Mouse (Mus musculus): ENCODE results near the gene Il1rap.

Il1rap gene

DNA sequence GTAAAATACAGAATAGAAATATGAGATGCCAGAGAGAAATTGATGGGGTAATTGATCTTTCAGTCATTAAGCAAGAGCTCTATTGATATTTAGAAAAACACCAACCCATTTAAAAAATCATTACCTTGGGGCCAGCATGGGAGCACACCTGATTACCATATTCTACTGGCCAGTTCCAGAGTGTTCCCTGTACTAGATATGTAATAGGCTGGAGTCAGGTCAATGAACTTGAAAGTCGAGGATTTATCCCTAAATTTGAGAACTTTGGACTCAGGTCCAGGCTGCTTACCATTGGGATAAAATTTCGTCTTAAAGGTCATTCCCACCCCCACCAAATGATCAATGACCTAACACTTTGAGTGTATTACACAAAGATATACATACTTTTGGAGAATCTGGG lies 125.0 kb downstream of the Il1rap start:
- in situ Hi-C loops (cut with MboI; ENCODE audit: low pct_unique_long_range_greater_than_20kb in 1 of 2, low sequenced_read_pairs in 2 of 2, unreplicated experiment in 1 of 2): no loop called here

DNA sequence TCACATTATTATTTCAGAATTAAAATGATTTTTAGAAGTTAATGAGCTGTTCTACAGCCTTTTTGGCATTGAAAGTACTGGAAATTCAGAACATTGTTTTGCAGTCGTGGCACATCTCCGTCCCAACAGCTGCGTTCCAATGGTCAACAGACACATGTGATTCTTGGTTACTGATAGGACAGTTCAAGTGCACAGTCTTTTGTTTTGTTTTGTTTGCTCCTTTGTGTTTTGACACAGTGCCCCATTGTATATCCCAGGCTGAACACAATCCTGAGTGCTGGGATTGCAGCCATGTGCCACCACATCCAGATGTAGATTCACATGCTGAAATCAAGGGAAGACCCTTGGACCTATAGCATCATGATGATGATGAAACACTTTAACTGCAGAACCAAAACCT lies 129.4 kb downstream of the Il1rap start:
- in situ Hi-C loops (cut with MboI; ENCODE audit: low pct_unique_long_range_greater_than_20kb in 1 of 2, low sequenced_read_pairs in 2 of 2, unreplicated experiment in 1 of 2): no loop called here

DNA sequence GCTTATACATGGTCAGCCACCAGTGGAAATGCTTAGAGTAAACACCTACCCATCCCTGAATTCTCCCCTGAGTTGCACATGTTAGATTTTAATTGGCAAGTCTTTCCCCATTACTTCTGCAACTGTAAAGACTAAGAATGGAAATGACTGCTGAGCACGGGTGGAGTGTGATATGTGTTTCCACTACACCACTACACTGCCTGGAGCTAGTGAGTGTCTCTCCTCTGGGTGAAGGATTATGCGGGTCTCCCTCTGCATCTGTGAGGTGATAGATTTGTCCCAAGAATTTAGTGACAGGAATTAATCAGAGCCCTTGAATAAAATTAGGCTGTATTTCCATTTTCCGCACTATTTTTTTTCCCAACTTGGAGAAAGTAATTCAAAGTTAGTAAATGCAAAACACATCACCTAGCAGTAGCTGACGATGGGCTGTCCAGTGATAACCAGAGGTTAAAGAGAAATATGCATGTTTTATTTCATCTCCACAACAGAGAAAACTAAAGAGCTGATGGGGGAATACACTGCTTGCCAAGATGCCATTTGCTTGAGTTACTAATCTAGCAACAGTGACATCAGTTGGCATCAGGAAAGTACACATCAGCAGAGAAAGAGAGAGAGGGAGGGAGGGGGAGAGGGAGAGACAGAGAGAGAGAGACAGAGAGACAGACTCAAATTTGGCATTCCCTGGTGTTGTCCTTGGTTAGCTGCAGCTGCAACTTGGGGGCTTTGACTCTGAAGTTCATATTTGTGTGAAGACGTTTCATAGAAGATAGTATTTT lies 132.2 kb downstream of the Il1rap start:
- in situ Hi-C loops (cut with MboI; ENCODE audit: low pct_unique_long_range_greater_than_20kb in 1 of 2, low sequenced_read_pairs in 2 of 2, unreplicated experiment in 1 of 2): no loop called here

DNA sequence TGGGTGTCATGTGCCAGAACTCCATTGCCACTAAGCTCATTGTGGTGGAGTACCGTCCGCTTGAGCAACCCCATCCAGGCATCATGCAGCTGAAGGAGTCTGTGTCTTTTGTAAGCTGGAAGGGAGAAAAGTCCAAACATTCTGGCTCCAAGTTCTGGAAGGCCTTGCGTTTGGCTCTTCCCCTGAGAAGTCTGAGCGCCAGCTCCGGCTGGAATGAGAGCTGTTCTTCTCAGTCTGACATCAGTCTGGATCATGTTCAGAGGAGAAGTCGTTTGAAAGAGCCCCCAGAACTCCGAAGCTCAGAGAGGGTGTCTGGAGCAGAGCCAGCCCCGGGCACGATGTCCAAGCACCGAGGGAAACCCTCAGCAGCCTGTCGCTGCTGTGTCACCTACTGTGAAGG lies 141.0 kb downstream of the Il1rap start:
- in situ Hi-C loops (cut with MboI; ENCODE audit: low pct_unique_long_range_greater_than_20kb in 1 of 2, low sequenced_read_pairs in 2 of 2, unreplicated experiment in 1 of 2): no loop called here

DNA sequence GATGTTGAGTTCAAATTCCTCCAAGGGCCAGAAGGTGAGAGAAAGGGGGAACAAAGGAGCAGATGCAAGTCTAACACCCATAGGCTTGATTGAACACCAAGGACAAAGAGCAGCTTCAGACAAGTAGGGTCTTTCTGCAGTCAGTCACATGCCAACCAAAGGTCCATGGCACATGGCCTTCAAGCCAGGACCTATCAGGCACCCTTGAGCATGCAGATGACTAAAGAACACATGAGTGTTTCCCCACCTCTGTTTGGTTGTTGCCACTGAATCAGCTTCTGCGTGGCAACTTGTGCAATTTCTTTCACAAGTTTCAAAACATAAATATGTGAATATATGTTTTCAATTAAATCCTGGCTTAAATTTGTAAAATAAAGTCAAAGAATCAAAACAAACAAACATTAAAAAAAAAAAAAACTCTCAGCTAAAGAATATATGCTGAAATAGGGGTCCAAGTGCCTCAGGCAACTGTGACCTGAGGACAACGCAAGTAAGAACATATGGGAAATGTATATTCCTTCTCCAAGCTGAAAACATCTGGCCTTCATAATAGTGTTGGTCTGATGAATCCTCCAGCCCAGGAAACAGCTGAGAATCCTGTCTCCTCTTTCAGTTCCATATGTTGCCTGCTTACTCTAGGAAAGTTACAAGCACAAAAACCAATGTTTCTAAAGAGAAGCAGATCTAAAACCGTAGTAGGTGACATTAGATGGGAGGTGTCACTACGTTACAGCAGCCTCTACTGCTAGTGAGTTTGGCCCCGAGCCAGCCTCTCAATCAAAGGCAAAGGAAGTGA lies 142.6 kb downstream of the Il1rap start:
- in situ Hi-C loops (cut with MboI; ENCODE audit: low pct_unique_long_range_greater_than_20kb in 1 of 2, low sequenced_read_pairs in 2 of 2, unreplicated experiment in 1 of 2): no loop called here

DNA sequence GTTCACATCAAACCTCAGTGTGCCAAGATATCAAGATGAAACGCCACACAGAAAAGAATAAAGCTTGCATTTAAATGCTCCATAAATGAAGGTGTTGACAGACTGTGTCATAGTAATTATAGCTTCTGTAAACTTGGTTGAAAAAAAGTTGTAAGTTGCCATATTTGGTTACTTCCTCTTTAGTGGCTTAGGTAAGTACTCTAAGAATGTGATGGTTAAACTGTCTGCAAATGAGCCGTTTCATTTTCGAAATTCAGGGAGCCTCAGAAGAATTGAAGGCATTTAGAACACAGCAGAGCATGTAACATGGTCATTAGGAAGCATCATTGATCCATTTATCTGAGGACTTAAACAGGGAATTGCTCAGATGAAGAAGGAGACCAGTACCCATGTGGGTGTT lies 146.6 kb downstream of the Il1rap start:
- in situ Hi-C loops (cut with MboI; ENCODE audit: low pct_unique_long_range_greater_than_20kb in 1 of 2, low sequenced_read_pairs in 2 of 2, unreplicated experiment in 1 of 2): no loop called here

DNA sequence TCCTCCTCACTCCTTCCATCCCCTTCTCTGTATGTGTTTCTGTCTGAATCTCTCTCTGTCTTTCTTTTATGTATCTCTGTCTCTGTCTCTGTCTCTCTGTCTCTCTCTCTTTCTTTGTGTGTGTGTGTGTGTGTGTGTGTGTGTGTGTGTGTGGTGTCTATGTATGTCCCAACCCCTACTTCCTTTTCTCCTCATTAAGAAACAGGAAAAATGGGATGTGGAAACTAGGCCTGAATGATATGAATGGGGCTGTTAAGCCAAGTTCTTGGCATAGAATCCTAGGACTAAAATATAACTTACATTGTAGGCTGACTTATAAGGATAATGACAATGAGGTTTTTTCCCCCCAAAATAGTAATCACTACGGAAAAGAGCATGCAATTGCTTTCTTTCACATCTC lies 149.4 kb downstream of the Il1rap start:
- in situ Hi-C loops (cut with MboI; ENCODE audit: low pct_unique_long_range_greater_than_20kb in 1 of 2, low sequenced_read_pairs in 2 of 2, unreplicated experiment in 1 of 2): no loop called here

DNA sequence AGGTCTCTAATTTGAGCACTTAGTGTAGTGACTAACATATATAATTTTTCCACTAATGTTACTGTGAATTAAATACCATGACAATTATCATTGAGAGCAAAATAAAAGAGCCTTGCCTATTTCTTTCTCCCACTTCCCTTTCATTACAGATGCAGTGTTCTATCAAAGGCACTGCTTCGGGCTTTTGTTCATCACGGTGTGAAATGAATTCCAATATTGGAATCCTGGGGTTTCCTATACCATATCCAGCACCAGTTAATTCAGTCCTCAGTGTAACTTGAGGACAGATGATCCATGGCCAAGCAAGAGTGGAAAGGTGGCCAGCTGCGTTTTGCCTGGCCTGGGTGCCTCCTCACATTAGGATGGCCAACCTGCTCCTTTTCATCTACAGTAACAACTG lies 151.1 kb downstream of the Il1rap start:
- in situ Hi-C loops (cut with MboI; ENCODE audit: low pct_unique_long_range_greater_than_20kb in 1 of 2, low sequenced_read_pairs in 2 of 2, unreplicated experiment in 1 of 2): no loop called here

DNA sequence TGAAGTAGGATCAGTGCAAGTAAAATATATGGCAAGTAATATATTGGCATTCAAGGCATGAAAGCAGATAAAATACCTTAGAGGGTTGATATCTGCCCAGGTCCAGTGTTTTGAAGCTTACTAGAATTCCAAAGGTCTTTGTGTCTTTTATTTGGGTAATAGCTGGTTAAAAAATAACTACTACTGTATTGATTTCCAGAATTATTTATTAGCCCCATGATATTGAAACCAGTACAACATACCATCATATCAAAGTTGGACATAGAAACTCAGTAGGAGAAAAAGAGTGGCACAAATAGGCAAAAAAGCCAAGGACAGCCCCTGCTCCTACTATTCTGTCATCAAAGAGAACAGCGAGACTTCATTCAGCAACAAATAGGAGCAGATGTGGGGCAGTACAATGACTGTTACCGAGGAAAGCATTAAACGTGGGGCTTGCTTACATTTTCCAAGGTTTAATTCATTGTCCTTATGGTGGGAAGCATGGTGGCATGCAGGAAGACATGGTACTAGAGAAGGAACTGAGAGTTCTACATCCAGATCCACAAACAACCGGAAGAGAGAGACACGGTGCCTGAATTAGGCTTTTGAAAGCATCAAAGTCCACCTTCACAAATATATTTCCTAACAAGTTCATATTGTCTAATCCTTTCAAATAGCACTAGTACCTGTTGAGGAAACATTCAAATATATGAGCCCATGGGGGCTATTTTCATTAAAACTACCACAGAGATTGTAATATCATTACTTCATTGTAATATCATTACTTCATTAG lies 174.1 kb downstream of the Il1rap start:
- in situ Hi-C loops (cut with MboI; ENCODE audit: low pct_unique_long_range_greater_than_20kb in 1 of 2, low sequenced_read_pairs in 2 of 2, unreplicated experiment in 1 of 2): no loop called here

DNA sequence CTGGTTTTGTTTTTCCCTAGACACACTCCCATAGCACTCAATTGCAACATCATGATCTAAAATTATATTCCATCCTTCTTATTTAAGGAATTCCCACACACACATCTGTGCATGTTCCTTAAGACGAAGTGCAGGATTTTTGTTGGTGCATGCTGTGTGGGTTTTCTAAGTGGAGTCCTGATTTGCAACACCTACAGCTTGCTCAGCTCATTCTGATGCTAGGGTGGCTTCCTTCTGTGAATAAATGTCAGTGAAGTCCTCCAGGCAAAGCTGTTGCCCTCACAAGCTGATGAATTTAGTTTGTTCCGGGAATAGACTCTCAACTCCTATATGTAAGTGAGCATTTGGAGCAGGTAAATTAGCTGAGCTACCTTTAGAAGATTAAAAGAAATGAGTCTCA lies 194.5 kb downstream of the Il1rap start:
- in situ Hi-C loops (cut with MboI; ENCODE audit: low pct_unique_long_range_greater_than_20kb in 1 of 2, low sequenced_read_pairs in 2 of 2, unreplicated experiment in 1 of 2): no loop called here

DNA sequence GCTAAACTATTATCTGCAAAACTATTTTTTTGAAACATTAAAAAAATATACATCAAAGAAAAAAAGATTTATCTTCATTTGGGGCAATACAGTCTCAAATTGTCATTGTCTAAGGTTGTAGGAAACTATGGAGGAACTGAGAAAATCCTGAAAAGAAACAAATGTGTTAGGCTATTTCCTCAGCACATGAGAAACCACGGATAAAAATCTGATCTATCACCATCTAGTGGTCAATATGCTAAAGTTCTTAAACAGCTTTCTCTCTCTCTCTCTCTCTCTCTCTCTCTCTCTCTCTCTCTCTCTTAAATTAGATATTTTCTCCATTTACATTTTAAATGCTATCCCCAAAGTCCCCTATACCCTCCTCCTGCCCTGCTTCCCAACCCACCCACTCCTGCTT lies 195.6 kb downstream of the Il1rap start:
- in situ Hi-C loops (cut with MboI; ENCODE audit: low pct_unique_long_range_greater_than_20kb in 1 of 2, low sequenced_read_pairs in 2 of 2, unreplicated experiment in 1 of 2): no loop called here
